In genomic region chr7:84447060-84447459, GRCm38 (mm10) we compare ENCODE assay signal across 8 mouse cellular contexts. TPM values are rescaled to one million over a fixed set of nuclear protein-coding genes. Genes with fewer than 3 reads are reported as not detected.
DNase-seq lines count a peak whose midpoint lies in the region; ATAC-seq lines count a peak whose summit lies in the region.

No protein-coding gene starts in this region.

- H3K9ac ChIP-seq in heart, embryonic 12.5 days = no peak overlapping the region

- 23% methylated on average over 4 of the region's 4 CpGs for whole genome bisulfite sequencing in heart, embryonic 12.5 days

- no peak overlapping the region for H3K4me3 ChIP-seq in heart, embryonic 12.5 days

- H3K4me1 ChIP-seq in heart, embryonic 12.5 days (replicated peaks) = peaks cover 9% of the 10 kb centered on the region; the same call in 1 of the 2 replicates

- H3K27me3 ChIP-seq in heart, embryonic 12.5 days (replicated peaks) = no peaks in the 10 kb centered on the region

- ATAC-seq in heart, embryonic 12.5 days (ENCODE audit: insufficient number of reproducible peaks, low FRiP score) = no peak
- ATAC-seq in megakaryocyte, adult 5-6 weeks (ENCODE audit: poor library complexity, severe bottlenecking) = peak; percentile 54

- intact Hi-C loops in heart, postnatal 10 days (cut with DNase I) = no loop called here

- H3K36me3 ChIP-seq in heart, embryonic 12.5 days = no peaks in the 10 kb centered on the region

- H3K9me3 ChIP-seq in heart, embryonic 12.5 days (replicated peaks) = no peaks in the 10 kb centered on the region

- H3K4me2 ChIP-seq in heart, embryonic 12.5 days = no peak overlapping the region

- peak; percentile 8 to 40 for DNase-seq in heart, postnatal 10 days
- DNase-seq in MEL-GATA-1-ER (ENCODE audit: extremely low read depth, low read depth) = peak; percentile 1
- peak; percentile 18 for DNase-seq in cerebellum, adult 9-10 months
- peak; percentile 53 to 62 for DNase-seq in frontal cortex, postnatal 10 days (ENCODE audit: low spot score in 2 of 2)
- DNase-seq in layer of hippocampus, adult 9-11 months = peak; percentile 69
- DNase-seq in testis, postnatal 10 days (ENCODE audit: low spot score) = peak; percentile 58

- H3K27ac ChIP-seq in heart, embryonic 12.5 days (ENCODE audit: poor library complexity, severe bottlenecking) = no peak overlapping the region

RNA-seq across cellular contexts. Expression of gene Arnt2, which starts 37.1 kb away (rescaled TPM):
- total RNA-seq in heart, postnatal 10 days (2021) = 1 to 10 TPM; 1.5 to 1.7 TPM
- polyA plus RNA-seq in heart, embryonic 12.5 days (2016; fragmentation: Nextera tagmentation; extraction: Ambion mirVana) = 4.4 and 5.3 TPM in 2 replicates
- 0.18 TPM in 1 of 2 replicates, not detected in the other for total RNA-seq in megakaryocyte, adult 5-6 weeks (2015)
- not detected in 2 replicates for total RNA-seq in megakaryocyte, adult 5-6 weeks (2017)

Comparison
In these comparisons a context has a peak if more than half of its experiments do, and no peak if none do; other contexts are left out.
1. DNase-seq: peak in every context shown above with its lines; median percentile 69 in layer of hippocampus, adult 9-11 months; 58 in testis, postnatal 10 days; 58 in frontal cortex, postnatal 10 days; 24 in heart, postnatal 10 days; 18 in cerebellum, adult 9-10 months; 1 in MEL-GATA-1-ER.